Mouse (Mus musculus): Measurements from ENCODE around the gene Rbm44.

DNA sequence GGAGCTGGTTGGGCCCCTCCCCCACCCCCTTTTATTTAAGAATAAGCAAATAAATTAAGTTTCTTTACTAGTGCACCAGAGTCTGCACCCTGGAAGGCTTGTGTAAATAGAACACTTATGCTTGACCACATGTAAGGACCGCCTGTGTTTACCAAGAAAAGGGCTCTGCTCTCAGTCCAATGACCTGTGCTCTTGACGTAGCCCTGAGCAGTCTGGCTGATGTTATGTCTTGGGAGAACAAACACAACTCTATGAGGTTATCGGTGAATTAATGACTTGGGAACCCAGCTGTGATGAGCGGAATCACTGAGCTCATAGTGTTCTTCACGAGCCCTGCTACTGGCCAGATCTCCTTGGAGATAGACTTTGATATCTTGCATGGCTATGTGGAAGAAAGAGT is 36.4 kb downstream of the Rbm44 start:
- TF ChIP-seq CTCF (IDR thresholded peaks at IDR 0.05; ENCODE audit: control insufficient read depth, insufficient read depth, insufficient replicate concordance, low read depth, low read length) (no peak), POLR2A (IDR thresholded peaks at IDR 0.05; ENCODE audit: control insufficient read depth, low read depth, low read length) (no peak)
